Mouse (Mus musculus) neural tube, embryonic 14.5 days (tissue): ENCODE results near the gene Ring1. TPM values are rescaled to one million over a fixed set of nuclear protein-coding genes. Genes with fewer than 3 reads are reported as not detected.

ENCODE experiments used
- ATAC-seq: fragments of 200-750 bp; cut with Nextera tagmentation; 2 replicates; pipeline ENCODE4 v1.8.0; 2017; ENCODE audit warnings: low read depth, mild to moderate bottlenecking, moderate TSS enrichment, moderate library complexity
- H3K27ac ChIP-seq: fragments of 300-500 bp; sonication (generic); 2 replicates; pipeline ENCODE4 v1.5.1; 2014; ENCODE audit warnings: low read depth, mild to moderate bottlenecking, control low read depth, low read length, moderate library complexity, mixed read lengths
- H3K27me3 ChIP-seq: fragments of 300-500 bp; sonication (generic); 2 replicates; pipeline ENCODE4 v1.6.1; 2014; ENCODE audit warnings: low read length; ENCODE audit not compliant: control insufficient read depth, insufficient read depth
- H3K36me3 ChIP-seq: fragments of 300-500 bp; sonication (generic); 2 replicates; pipeline ENCODE4 v1.6.1; 2014; ENCODE audit warnings: low read length, mixed read lengths; ENCODE audit not compliant: control insufficient read depth, insufficient read depth
- H3K4me1 ChIP-seq: fragments of 300-500 bp; sonication (generic); 2 replicates; pipeline ENCODE4 v1.6.1; 2014; ENCODE audit warnings: low read length; ENCODE audit not compliant: control insufficient read depth, insufficient read depth
- H3K4me2 ChIP-seq: fragments of 300-500 bp; sonication (generic); 2 replicates; pipeline ENCODE4 v1.6.1; 2014; ENCODE audit warnings: mild to moderate bottlenecking, low read depth, low read length, control low read depth
- H3K4me3 ChIP-seq: fragments of 300-500 bp; sonication (generic); 2 replicates; pipeline ENCODE4 v1.5.1; 2014; ENCODE audit warnings: low read depth, low read length, control low read depth, mixed read lengths
- H3K9ac ChIP-seq: fragments of 300-500 bp; sonication (generic); replicated peaks from 2 replicates; pipeline ENCODE4 v1.6.1; 2014; ENCODE audit warnings: low read depth, mild to moderate bottlenecking, control low read depth, low read length, mixed read lengths
- H3K9me3 ChIP-seq: fragments of 300-500 bp; sonication (generic); 2 replicates; pipeline ENCODE4 v1.6.1; 2016; ENCODE audit warnings: low read length; ENCODE audit not compliant: control insufficient read depth
- WGBS: fragments of 180-500 bp; shearing (Covaris S2); extraction: QIAGEN DNeasy Blood & Tissue Kit; methylation state at CpG from one replicate; pipeline ENCODE4 v1.1.7; 2014; 5-methylcytosine and 5-hydroxymethylcytosine counted together
- polyA plus RNA-seq: library from polyadenylated mRNA; unstranded; fragments of >200 nt; fragmentation: Nextera tagmentation; extraction: Ambion mirVana; gene quantifications from 2 replicates; pipeline ENCODE4 v1.2.1, GENCODE M21; 2014

Gene Ring1
- 5.6 and 7.3 TPM in 2 replicates for polyA plus RNA-seq

- no peaks in the 10 kb centered on the region for H3K27me3 ChIP-seq
- 1% methylated on average over 39 of the region's 58 CpGs for WGBS
- H3K27ac ChIP-seq: peak within 1 kb of the TSS; percentile 99
- H3K36me3 ChIP-seq: peaks cover 10% of the 10 kb centered on the region
- H3K9ac ChIP-seq: peak within 1 kb of the TSS; percentile 91
- peak within 1 kb of the TSS; percentile 93 for H3K4me2 ChIP-seq
- H3K4me3 ChIP-seq: peak within 1 kb of the TSS; percentile 58
- no peaks in the 10 kb centered on the region for H3K9me3 ChIP-seq
- ATAC-seq: peak; percentile 80
- H3K4me1 ChIP-seq: peaks cover 38% of the 10 kb centered on the region
Observed at GRCm38 (mm10) chr17:34024317-34024821, at the start of gene Ring1. Gene Ring1, minus strand, starts transcription at chr17:34024680.

GRCm38 (mm10) chr17:34072091-34072490 lies 47.6 kb upstream of the Ring1 start:
- Histone ChIP-seq H3K9ac (no peak overlapping the region), H3K36me3 (no peaks in the 10 kb centered on the region), H3K27ac (no peak overlapping the region), H3K27me3 (no peaks in the 10 kb centered on the region), H3K4me1 (no peaks in the 10 kb centered on the region), H3K4me3 (no peak overlapping the region), H3K4me2 (no peak overlapping the region), H3K9me3 (no peaks in the 10 kb centered on the region)
- no peak for ATAC-seq
- WGBS: 72% methylated on average over 5 of the region's 5 CpGs

DNA sequence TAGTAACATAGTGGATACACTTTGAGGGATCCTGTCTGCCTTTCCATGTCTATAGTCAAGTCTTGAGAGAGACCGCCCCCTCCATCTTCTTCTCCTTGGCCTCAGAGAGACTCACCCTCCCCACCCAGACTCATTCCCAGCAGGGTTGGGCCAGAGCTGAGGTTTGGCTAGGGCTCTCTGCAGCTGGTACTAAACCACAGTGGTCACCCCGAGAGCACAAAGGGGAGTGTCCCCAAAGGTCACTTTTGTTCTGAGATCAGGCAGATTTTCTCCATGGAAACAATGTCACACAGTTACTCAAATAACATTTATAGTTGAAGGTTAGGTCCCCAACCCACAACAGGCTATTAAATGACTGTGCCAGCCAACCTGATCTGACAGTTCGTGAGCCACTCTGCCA lies 44.4 kb upstream of the Ring1 start:
- Histone ChIP-seq H3K27ac (no peak overlapping the region), H3K9ac (no peak overlapping the region), H3K36me3 (no peaks in the 10 kb centered on the region), H3K4me1 (no peaks in the 10 kb centered on the region), H3K9me3 (no peaks in the 10 kb centered on the region), H3K4me2 (no peak overlapping the region), H3K27me3 (no peaks in the 10 kb centered on the region), H3K4me3 (no peak overlapping the region)
- ATAC-seq: no peak
- 51% methylated on average over 3 of the region's 3 CpGs for WGBS

DNA sequence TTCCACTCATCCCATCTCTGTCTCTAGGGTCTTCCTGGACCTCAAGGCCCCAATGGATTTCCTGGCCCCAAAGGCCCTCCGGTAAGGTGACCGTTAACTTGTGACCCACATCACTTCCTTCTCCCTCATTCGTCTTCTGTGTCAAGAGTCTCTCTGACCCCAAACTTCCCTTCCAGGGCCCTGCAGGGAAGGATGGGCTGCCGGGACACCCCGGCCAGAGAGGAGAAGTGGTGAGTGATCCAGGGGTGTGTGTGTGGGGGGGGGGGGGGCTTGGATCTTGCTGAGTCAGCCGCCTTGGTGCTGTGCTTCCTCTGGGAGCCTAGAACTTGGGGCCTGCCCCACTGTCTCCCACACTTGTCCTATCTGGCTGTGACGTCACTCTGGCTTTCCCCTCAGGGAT lies 32.7 kb upstream of the Ring1 start:
- Histone ChIP-seq H3K4me1 (no peaks in the 10 kb centered on the region), H3K9ac (no peak overlapping the region), H3K27me3 (no peaks in the 10 kb centered on the region), H3K27ac (no peak overlapping the region), H3K4me2 (no peak overlapping the region), H3K9me3 (no peaks in the 10 kb centered on the region), H3K36me3 (no peaks in the 10 kb centered on the region), H3K4me3 (no peak overlapping the region)
- ATAC-seq: no peak
- WGBS: 82% methylated on average over 6 of the region's 7 CpGs

GRCm38 (mm10) chr17:34047404-34048050 lies 23.0 kb upstream of the Ring1 start:
- no peak overlapping the region for H3K9ac ChIP-seq
- no peak overlapping the region for H3K27ac ChIP-seq
- no peak overlapping the region for H3K4me2 ChIP-seq
- no peaks in the 10 kb centered on the region for H3K4me1 ChIP-seq
- no peak overlapping the region for H3K4me3 ChIP-seq
- H3K27me3 ChIP-seq: no peaks in the 10 kb centered on the region
- H3K9me3 ChIP-seq: no peaks in the 10 kb centered on the region
- no peaks in the 10 kb centered on the region for H3K36me3 ChIP-seq
- no peak for ATAC-seq
- 93% methylated on average over 5 of the region's 5 CpGs for WGBS

- H3K4me2 ChIP-seq: no peak overlapping the region
- no peak overlapping the region for H3K9ac ChIP-seq
- WGBS: 85% methylated on average over 14 of the region's 14 CpGs
- ATAC-seq: no peak
- no peaks in the 10 kb centered on the region for H3K4me1 ChIP-seq
- H3K36me3 ChIP-seq: no peaks in the 10 kb centered on the region
- H3K27ac ChIP-seq: no peak overlapping the region
- H3K27me3 ChIP-seq: no peaks in the 10 kb centered on the region
- H3K4me3 ChIP-seq: no peak overlapping the region
- no peaks in the 10 kb centered on the region for H3K9me3 ChIP-seq
Observed at GRCm38 (mm10) chr17:34045941-34046340, 21.5 kb upstream of the Ring1 start.

DNA sequence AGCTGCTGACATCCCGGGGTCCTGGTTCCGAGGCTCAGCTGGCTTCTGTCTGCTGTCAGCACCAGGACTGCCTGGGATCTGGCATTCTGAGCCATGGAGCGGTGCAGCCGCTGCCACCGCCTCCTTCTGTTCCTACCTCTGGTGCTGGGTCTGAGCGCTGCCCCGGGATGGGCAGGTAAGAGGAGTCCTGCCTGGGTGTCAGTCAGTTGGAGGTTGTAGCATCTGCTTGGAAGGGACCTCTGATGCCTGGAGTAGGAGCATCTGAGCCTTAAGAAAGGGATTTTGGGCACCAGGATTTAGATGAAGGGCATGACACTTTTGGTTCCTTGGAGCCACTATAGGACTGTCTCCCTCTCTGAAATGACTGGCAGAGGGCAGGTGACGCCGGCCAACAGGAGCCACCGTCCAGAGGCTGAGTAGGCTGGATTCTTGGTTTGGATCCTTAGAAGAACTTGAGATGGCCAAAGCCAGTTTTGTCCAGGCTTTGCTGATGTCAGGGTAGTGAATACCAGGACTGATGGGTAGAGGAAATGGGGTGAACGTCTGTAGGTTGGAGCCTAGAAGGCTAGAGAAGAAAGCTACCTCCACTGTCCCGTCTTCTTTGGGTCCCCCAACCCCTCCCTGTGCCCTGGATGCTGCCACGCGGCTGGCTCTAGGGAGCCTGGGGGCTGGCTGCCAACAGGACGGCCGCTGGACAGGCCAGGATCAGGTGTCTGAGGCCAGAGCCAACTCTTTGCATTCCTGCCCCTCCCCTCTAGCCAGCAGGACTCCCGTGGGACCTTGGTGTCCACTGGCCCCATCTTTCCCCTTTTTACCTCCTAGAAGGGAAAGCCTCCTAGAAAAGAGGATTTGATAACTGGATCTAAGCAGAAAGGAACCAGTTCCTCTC lies 15.3 kb upstream of the Ring1 start:
- Histone ChIP-seq H3K9me3 (no peaks in the 10 kb centered on the region), H3K27ac (0 out of 2 replicates have a peak overlapping the region, but pooled peaks have one; percentile 22), H3K4me2 (peak overlapping the region; percentile 50), H3K27me3 (no peaks in the 10 kb centered on the region), H3K36me3 (peaks cover 22% of the 10 kb centered on the region; the same call in 1 of the 2 replicates), H3K9ac (peak overlapping the region; percentile 46), H3K4me1 (peaks cover 16% of the 10 kb centered on the region), H3K4me3 (peak overlapping the region; percentile 20; the same call in 1 of the 2 replicates)
- ATAC-seq: peak; percentile 24; the same call in 1 of the 2 replicates
- 30% methylated on average over 17 of the region's 17 CpGs for WGBS

DNA sequence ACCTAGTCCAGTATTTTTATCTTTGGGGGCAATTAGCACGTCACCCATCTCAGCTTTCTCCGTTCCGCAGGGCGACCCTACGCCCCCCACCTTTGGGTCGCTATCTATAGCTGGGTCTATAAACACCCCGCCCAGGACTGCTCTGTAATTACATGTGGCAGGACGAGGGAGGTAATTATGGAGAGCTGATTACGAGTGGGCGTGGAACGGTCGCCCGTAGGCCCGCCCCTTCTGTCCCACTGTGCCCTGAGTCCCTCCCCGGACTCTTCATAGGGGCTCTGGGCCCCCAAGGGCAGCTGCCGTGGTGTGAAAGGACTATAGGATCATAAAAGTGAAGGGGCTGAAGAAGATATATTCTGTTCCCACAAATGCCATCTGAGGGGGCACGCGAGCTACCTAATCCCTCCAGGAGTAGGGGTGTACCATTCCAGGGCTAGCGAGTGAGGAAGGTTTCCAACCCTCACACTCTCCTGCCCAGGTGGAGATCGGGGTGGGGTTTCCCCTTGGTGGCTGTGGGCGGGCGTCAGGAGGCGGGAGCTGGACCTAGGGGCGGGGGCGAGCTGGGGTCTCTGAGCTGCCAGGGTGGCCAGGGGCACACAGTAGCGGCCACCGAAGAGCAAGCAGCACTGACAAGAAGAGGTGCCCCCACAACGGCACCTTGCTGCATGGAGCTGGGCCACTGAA lies 14.5 kb upstream of the Ring1 start, which contains the start of gene Col11a2:
Gene Col11a2, plus strand, starts transcription at position 560 of the 684 bp plus-strand sequence.
- ATAC-seq: peak; percentile 52
- 4% methylated on average over 28 of the region's 28 CpGs for WGBS
- H3K27ac ChIP-seq: 0 out of 2 replicates have a peak within 1 kb of the TSS, but pooled peaks have one; percentile 22
- H3K27me3 ChIP-seq: no peaks in the 10 kb centered on the region
- no peaks in the 10 kb centered on the region for H3K9me3 ChIP-seq
- peaks cover 26% of the 10 kb centered on the region; the same call in 1 of the 2 replicates for H3K36me3 ChIP-seq
- peak within 1 kb of the TSS; percentile 20; the same call in 1 of the 2 replicates for H3K4me3 ChIP-seq
- H3K9ac ChIP-seq: peak within 1 kb of the TSS; percentile 46
- peak within 1 kb of the TSS; percentile 50 for H3K4me2 ChIP-seq
- H3K4me1 ChIP-seq: peaks cover 16% of the 10 kb centered on the region
